ENCODE assay signal across 22 mouse cellular contexts in the genomic region with DNA sequence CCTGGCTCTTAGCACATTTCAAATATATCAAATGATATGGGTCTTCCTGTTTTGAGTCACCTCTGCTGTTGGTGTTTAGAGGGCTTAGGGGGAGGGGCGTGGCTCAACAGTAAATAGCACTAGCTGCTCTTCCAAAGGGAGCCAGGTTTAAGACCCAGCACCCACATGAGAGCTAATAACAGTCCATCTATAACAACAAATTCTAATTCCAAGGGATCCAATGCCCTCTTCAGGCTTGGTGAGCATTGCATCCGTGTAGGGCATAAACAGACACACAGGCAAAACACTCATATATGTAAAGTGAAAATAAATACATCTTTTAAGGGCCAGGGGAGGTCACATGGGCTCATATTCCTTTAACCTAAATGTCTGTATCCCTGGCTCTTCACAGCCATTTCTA.
DNase-seq lines count a peak whose midpoint lies in the region; ATAC-seq and TF ChIP-seq lines count a peak whose summit lies in the region.
"Had no signal": no experiment of that assay in that cellular context is flagged by ENCODE, and none has a peak within 500 bp of the region (broad histone marks: within the 10 kb centered on the region; RNA-seq: fewer than 3 reads in every experiment).

No protein-coding gene starts in this region.

- no peak for TF ChIP-seq POLR2A in heart, adult 2 months (IDR thresholded peaks at IDR 0.05; ENCODE audit: insufficient read depth, low read depth, low read length)

- TF ChIP-seq CTCF in heart, adult 2 months (IDR thresholded peaks at IDR 0.05): peak; percentile 13; the same call in 1 of the 2 replicates
- peak; percentile 43 for TF ChIP-seq CTCF in hindbrain, postnatal 0 days (IDR thresholded peaks at IDR 0.05; ENCODE audit: low read depth)
- TF ChIP-seq CTCF in midbrain, postnatal 0 days (IDR thresholded peaks at IDR 0.05): peak; percentile 55

- no peak overlapping the region for H3K4me3 ChIP-seq in forebrain, embryonic 11.5 days (ENCODE audit: low read depth, low read length)
- H3K4me3 ChIP-seq in forebrain, embryonic 16.5 days (replicated peaks; ENCODE audit: low read length): no peak overlapping the region
- no peak overlapping the region for H3K4me3 ChIP-seq in heart, adult 2 months
- H3K4me3 ChIP-seq in hindbrain, postnatal 0 days (ENCODE audit: low read length): no peak overlapping the region
- no peak overlapping the region for H3K4me3 ChIP-seq in hindbrain, embryonic 14.5 days (replicated peaks; ENCODE audit: low read length)
- H3K4me3 ChIP-seq in midbrain, postnatal 0 days (ENCODE audit: low read depth, low read length): no peak overlapping the region
- H3K4me3 ChIP-seq in midbrain, embryonic 10.5 days: no peak overlapping the region
- H3K4me3 ChIP-seq: embryonic facial prominence, embryonic 10.5 days; embryonic facial prominence, embryonic 12.5 days; forebrain, embryonic 12.5 days had no signal

- ATAC-seq in forebrain, embryonic 11.5 days (replicated peaks; ENCODE audit: low FRiP score): no peak
- no peak for ATAC-seq in forebrain, embryonic 16.5 days
- ATAC-seq in hindbrain, postnatal 0 days: no peak
- ATAC-seq in hindbrain, embryonic 14.5 days (ENCODE audit: low FRiP score): no peak
- ATAC-seq in midbrain, postnatal 0 days (ENCODE audit: low FRiP score): no peak
- ATAC-seq: activated CD4-positive, CD25-positive, alpha-beta regulatory T cell, adult 4 months; CD4-positive, CD25-positive, alpha-beta regulatory T cell, adult 4 months; Patski had no signal

- H3K4me2 ChIP-seq in forebrain, embryonic 11.5 days (ENCODE audit: low read depth, low read length, severe bottlenecking): no peak overlapping the region
- H3K4me2 ChIP-seq in forebrain, embryonic 16.5 days (ENCODE audit: low read length): no peak overlapping the region
- H3K4me2 ChIP-seq in hindbrain, postnatal 0 days (ENCODE audit: low read depth, low read length): no peak overlapping the region
- no peak overlapping the region for H3K4me2 ChIP-seq in hindbrain, embryonic 14.5 days (replicated peaks)
- no peak overlapping the region for H3K4me2 ChIP-seq in midbrain, postnatal 0 days (ENCODE audit: low read depth, low read length, poor library complexity, severe bottlenecking)
- H3K4me2 ChIP-seq: embryonic facial prominence, embryonic 12.5 days; forebrain, embryonic 12.5 days had no signal

- no peaks in the 10 kb centered on the region for H3K79me2 ChIP-seq in heart, adult 2 months (replicated peaks; ENCODE audit: control insufficient read depth, insufficient read depth, low read length)

- no peak for TF ChIP-seq EP300 in heart, adult 2 months (IDR thresholded peaks at IDR 0.05; ENCODE audit: insufficient read depth, low read depth, low read length)

- no peaks in the 10 kb centered on the region for H3K27me3 ChIP-seq in forebrain, embryonic 11.5 days (ENCODE audit: control insufficient read depth, insufficient read depth, low read length)
- H3K27me3 ChIP-seq in forebrain, embryonic 16.5 days (replicated peaks; ENCODE audit: control insufficient read depth, insufficient read depth, low read length): no peaks in the 10 kb centered on the region
- H3K27me3 ChIP-seq in heart, adult 2 months (ENCODE audit: control insufficient read depth, insufficient read depth, low read length): no peaks in the 10 kb centered on the region
- H3K27me3 ChIP-seq in hindbrain, postnatal 0 days (ENCODE audit: insufficient read depth, low read length): no peaks in the 10 kb centered on the region
- H3K27me3 ChIP-seq in hindbrain, embryonic 14.5 days (ENCODE audit: control insufficient read depth, insufficient read depth, low read length): no peaks in the 10 kb centered on the region
- no peaks in the 10 kb centered on the region for H3K27me3 ChIP-seq in midbrain, postnatal 0 days (ENCODE audit: insufficient read depth, low read length)
- H3K27me3 ChIP-seq in midbrain, embryonic 10.5 days (ENCODE audit: low read depth, poor library complexity, severe bottlenecking): no peaks in the 10 kb centered on the region
- H3K27me3 ChIP-seq: embryonic facial prominence, embryonic 12.5 days; forebrain, embryonic 12.5 days; Patski had no signal

- H3K27ac ChIP-seq in forebrain, embryonic 11.5 days (ENCODE audit: low read depth, low read length): no peak overlapping the region
- H3K27ac ChIP-seq in forebrain, embryonic 16.5 days (ENCODE audit: low read length): no peak overlapping the region
- H3K27ac ChIP-seq in heart, adult 2 months: no peak overlapping the region
- H3K27ac ChIP-seq in hindbrain, postnatal 0 days: no peak overlapping the region
- H3K27ac ChIP-seq in hindbrain, embryonic 14.5 days: no peak overlapping the region
- no peak overlapping the region for H3K27ac ChIP-seq in midbrain, postnatal 0 days (ENCODE audit: low read depth, low read length)
- no peak overlapping the region for H3K27ac ChIP-seq in midbrain, embryonic 10.5 days (replicated peaks)
- H3K27ac ChIP-seq: embryonic facial prominence, embryonic 10.5 days; embryonic facial prominence, embryonic 12.5 days; forebrain, embryonic 12.5 days had no signal

- WGBS in forebrain, embryonic 11.5 days: 84% methylated on average over 2 of the region's 2 CpGs
- WGBS in forebrain, embryonic 16.5 days: 65% methylated on average over 2 of the region's 2 CpGs
- WGBS in heart, adult 2 months: 73% methylated on average over 2 of the region's 2 CpGs
- WGBS in hindbrain, postnatal 0 days: 75% methylated on average over 2 of the region's 2 CpGs
- WGBS in hindbrain, embryonic 14.5 days: 82% methylated on average over 2 of the region's 2 CpGs
- 72% methylated on average over 2 of the region's 2 CpGs for WGBS in midbrain, postnatal 0 days
- 71% methylated on average over 2 of the region's 2 CpGs for WGBS in midbrain, embryonic 10.5 days

- H3K36me3 ChIP-seq in forebrain, embryonic 11.5 days (ENCODE audit: control insufficient read depth, insufficient read depth, low read length): no peaks in the 10 kb centered on the region
- H3K36me3 ChIP-seq in forebrain, embryonic 16.5 days (ENCODE audit: control insufficient read depth, insufficient read depth): no peaks in the 10 kb centered on the region
- H3K36me3 ChIP-seq in heart, adult 2 months (ENCODE audit: control insufficient read depth, insufficient read depth, low read length): no peaks in the 10 kb centered on the region
- no peaks in the 10 kb centered on the region for H3K36me3 ChIP-seq in hindbrain, postnatal 0 days (ENCODE audit: insufficient read depth, low read length)
- no peaks in the 10 kb centered on the region for H3K36me3 ChIP-seq in hindbrain, embryonic 14.5 days (replicated peaks; ENCODE audit: control insufficient read depth, insufficient read depth)
- H3K36me3 ChIP-seq in midbrain, postnatal 0 days (ENCODE audit: insufficient read depth, low read length): no peaks in the 10 kb centered on the region
- H3K36me3 ChIP-seq in midbrain, embryonic 10.5 days: no peaks in the 10 kb centered on the region
- H3K36me3 ChIP-seq: embryonic facial prominence, embryonic 10.5 days; embryonic facial prominence, embryonic 12.5 days; forebrain, embryonic 12.5 days; G1E had no signal

- H3K9ac ChIP-seq in forebrain, embryonic 11.5 days (ENCODE audit: low read length): no peak overlapping the region
- no peak overlapping the region for H3K9ac ChIP-seq in forebrain, embryonic 16.5 days (replicated peaks; ENCODE audit: low read depth, low read length)
- no peak overlapping the region for H3K9ac ChIP-seq in heart, adult 2 months (ENCODE audit: low read depth, low read length)
- no peak overlapping the region for H3K9ac ChIP-seq in hindbrain, postnatal 0 days (replicated peaks; ENCODE audit: low read length)
- H3K9ac ChIP-seq in hindbrain, embryonic 14.5 days: no peak overlapping the region
- no peak overlapping the region for H3K9ac ChIP-seq in midbrain, postnatal 0 days (replicated peaks; ENCODE audit: low read length, poor library complexity, severe bottlenecking)
- H3K9ac ChIP-seq: embryonic facial prominence, embryonic 12.5 days; forebrain, embryonic 12.5 days had no signal

- H3K9me3 ChIP-seq in forebrain, embryonic 11.5 days (ENCODE audit: control insufficient read depth, low read length): no peaks in the 10 kb centered on the region
- no peaks in the 10 kb centered on the region for H3K9me3 ChIP-seq in forebrain, embryonic 16.5 days (ENCODE audit: control insufficient read depth, low read length)
- no peaks in the 10 kb centered on the region for H3K9me3 ChIP-seq in hindbrain, postnatal 0 days (ENCODE audit: low read length)
- peaks cover 4% of the 10 kb centered on the region; the same call in 1 of the 2 replicates for H3K9me3 ChIP-seq in hindbrain, embryonic 14.5 days (ENCODE audit: control insufficient read depth, low read length)
- no peaks in the 10 kb centered on the region for H3K9me3 ChIP-seq in midbrain, postnatal 0 days (ENCODE audit: low read length)
- H3K9me3 ChIP-seq in midbrain, embryonic 10.5 days (replicated peaks): no peaks in the 10 kb centered on the region
- H3K9me3 ChIP-seq: embryonic facial prominence, embryonic 10.5 days; embryonic facial prominence, embryonic 12.5 days; forebrain, embryonic 12.5 days; G1E had no signal

- peak; percentile 17 for DNase-seq in forebrain, embryonic 11.5 days (ENCODE audit: low spot score)
- no peak for DNase-seq in heart, adult 2 months
- no peak for DNase-seq in heart, postnatal 36 days
- no peak for DNase-seq in hindbrain, postnatal 0 days (ENCODE audit: low spot score)
- DNase-seq in hindbrain, embryonic 14.5 days (ENCODE audit: low spot score): no peak
- DNase-seq in midbrain, postnatal 0 days (ENCODE audit: low spot score): no peak
- no peak for DNase-seq in midbrain, embryonic 10.5 days (ENCODE audit: low spot score)
- DNase-seq: adrenal gland, adult 8-10 months; adrenal gland, postnatal 14 days; adrenal gland, postnatal 36 days; B cell, adult 2 months; cerebellum, adult 11-12 months; cerebellum, adult 2 months; cerebellum, adult 9-10 months had no signal

- no peaks in the 10 kb centered on the region for H3K4me1 ChIP-seq in forebrain, embryonic 11.5 days (replicated peaks; ENCODE audit: control insufficient read depth, insufficient read depth, low read length)
- peaks cover 8% of the 10 kb centered on the region for H3K4me1 ChIP-seq in forebrain, embryonic 16.5 days (replicated peaks; ENCODE audit: control insufficient read depth, insufficient read depth, low read length)
- H3K4me1 ChIP-seq in heart, adult 2 months (ENCODE audit: control insufficient read depth, insufficient read depth, low read length): no peaks in the 10 kb centered on the region
- H3K4me1 ChIP-seq in hindbrain, postnatal 0 days (ENCODE audit: insufficient read depth, low read length): 0 out of 2 replicates have a peak, but pooled peaks cover 4% of the 10 kb centered on the region
- H3K4me1 ChIP-seq in hindbrain, embryonic 14.5 days (replicated peaks; ENCODE audit: control insufficient read depth, insufficient read depth, low read length): no peaks in the 10 kb centered on the region
- H3K4me1 ChIP-seq in midbrain, postnatal 0 days (ENCODE audit: insufficient read depth, low read length): no peaks in the 10 kb centered on the region
- 0 out of 2 replicates have a peak, but pooled peaks cover 2% of the 10 kb centered on the region for H3K4me1 ChIP-seq in midbrain, embryonic 10.5 days
- H3K4me1 ChIP-seq: embryonic facial prominence, embryonic 12.5 days had no signal

- intact Hi-C loops in heart, adult 2 months (cut with DNase I): no loop called here
- intact Hi-C loops in heart, postnatal 36 days (cut with DNase I): no loop called here
